Mouse (Mus musculus) WW6 (cell line): ENCODE data around the gene Gm14851.
"Not testable (repeated sequence)": the region's sequence is repeated elsewhere in the genome, so short reads cannot be mapped to it uniquely, and the experiment has no call there.

Experiments used
- DNase-seq: peaks from one replicate; pipeline ENCODE4 v3.0.0-alpha.2; 2013; ENCODE audit warnings: low read depth, low spot score

Gm14851 gene

GRCm38 (mm10) chr8:21095950-21096349 is at the start of gene Gm14851:
Gene Gm14851, minus strand, starts transcription at chr8:21096050.
- not testable (repeated sequence) for DNase-seq

DNA sequence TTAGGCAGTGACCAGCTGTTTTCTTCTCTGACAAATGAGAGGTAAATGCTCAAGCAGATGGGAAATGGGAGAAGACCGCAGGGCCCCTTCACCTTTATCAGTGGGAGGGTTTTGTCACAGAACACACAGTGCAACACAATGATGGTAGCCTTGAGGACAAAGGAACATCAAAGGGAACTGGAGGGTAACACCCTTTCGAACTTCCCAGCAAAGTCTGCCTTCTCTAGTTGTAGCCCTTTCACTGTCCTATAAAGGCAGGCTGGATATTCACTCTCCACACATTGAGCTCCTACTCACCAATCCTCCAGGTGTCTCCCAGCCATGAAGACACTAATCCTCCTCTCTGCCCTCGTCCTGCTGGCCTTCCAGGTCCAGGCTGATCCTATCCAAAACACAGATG is 38.5 kb upstream of the Gm14851 start, which contains the start of gene Defa30:
Defa30 (plus strand) TSS at position 301 of the 400 bp plus-strand sequence.
- not testable (repeated sequence) for DNase-seq

DNA sequence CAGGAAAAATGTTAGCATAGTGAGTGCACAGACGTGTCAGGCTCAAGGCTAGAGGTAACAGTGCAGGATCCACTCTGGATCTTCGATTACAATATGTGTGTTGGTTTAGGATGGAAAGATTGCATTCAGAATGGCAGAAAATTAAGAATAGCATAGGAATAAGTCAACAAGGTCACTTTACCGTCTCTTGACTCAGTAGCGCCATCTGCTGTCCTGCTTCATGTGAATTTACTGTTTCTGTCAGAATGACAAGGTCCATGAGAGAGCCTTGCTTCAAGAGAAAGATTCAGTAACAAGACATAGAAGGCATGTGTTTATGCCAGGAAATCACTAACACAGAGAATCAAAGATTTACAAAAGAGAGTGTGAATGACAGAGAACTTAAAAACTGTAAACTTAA is 2.7 kb downstream of the Gm14851 start:
- DNase-seq = peak; percentile 16

DNA sequence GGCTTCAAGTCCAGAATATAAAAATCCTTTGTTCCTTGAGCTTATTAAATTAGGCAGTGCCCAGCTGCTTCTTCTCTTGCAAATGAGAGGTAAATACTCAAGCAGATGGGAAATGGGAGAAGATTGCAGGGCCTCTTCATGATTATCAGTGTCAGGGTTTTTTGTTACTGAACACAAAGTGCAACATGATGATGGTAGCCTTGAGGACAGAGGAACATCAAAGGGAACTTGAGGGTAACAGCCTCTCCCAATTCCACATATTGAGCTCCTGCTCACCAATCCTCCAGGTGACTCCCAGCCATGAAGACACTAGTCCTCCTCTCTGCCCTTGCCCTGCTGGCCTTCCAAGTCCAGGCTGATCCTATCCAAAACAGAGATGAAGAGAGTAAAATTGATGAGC is 11.7 kb downstream of the Gm14851 start, which contains the start of gene Defa25:
Defa25 (plus strand) TSS at position 301 of the 400 bp plus-strand sequence.
- not testable (repeated sequence) for DNase-seq

- not testable (repeated sequence) for DNase-seq
These were observed 31.1 kb downstream of the Gm14851 start, which contains the start of gene Defa35 for GRCm38 (mm10) chr8:21064738-21065137. Gene Defa35, plus strand, starts transcription at chr8:21065038.

GRCm38 (mm10) chr8:21054747-21055146 is 41.1 kb downstream of the Gm14851 start, which contains the start of gene Defa23:
Gene Defa23, plus strand, starts transcription at chr8:21055047.
- not testable (repeated sequence) for DNase-seq
